Mouse (Mus musculus): ENCODE measurements around the gene Cdc6.

GRCm38 (mm10) chr11:98953361-98953760 lies 45.8 kb downstream of the Cdc6 start:
- TF ChIP-seq E2F4 (IDR thresholded peaks at IDR 0.05; ENCODE audit: insufficient replicate concordance, low read depth, low read length) (no peak), POLR2A (IDR thresholded peaks at IDR 0.05; ENCODE audit: low read depth, low read length) (no peak), KAT2A (IDR thresholded peaks at IDR 0.05; ENCODE audit: insufficient replicate concordance, low read length) (no peak), ELF1 (IDR thresholded peaks at IDR 0.05; ENCODE audit: low read depth, low read length) (no peak), POLR2AphosphoS2 (IDR thresholded peaks at IDR 0.05; ENCODE audit: low read depth, low read length) (no peak)
